Mouse (Mus musculus) hindbrain, postnatal 0 days (tissue): ENCODE data around the gene Spata9. TPM values are rescaled to one million over a fixed set of nuclear protein-coding genes. Genes with fewer than 3 reads are reported as not detected.
A peak's percentile ranks its signal among the peaks of the same experiment; 100 is the strongest.

ENCODE experiments used
- ATAC-seq: fragments of 200-750 bp; cut with Nextera tagmentation; 2 replicates; pipeline ENCODE4 v1.8.0; 2017; ENCODE audit warnings: mild to moderate bottlenecking, moderate TSS enrichment, moderate library complexity
- DNase-seq: peaks from one replicate; pipeline ENCODE4 v3.0.0-alpha.2; 2015; ENCODE audit warnings: low spot score
- H3K27ac ChIP-seq: fragments of 300-500 bp; sonication (generic); 2 replicates; pipeline ENCODE4 v1.5.1; 2014; ENCODE audit warnings: mild to moderate bottlenecking
- H3K27me3 ChIP-seq: fragments of 300-500 bp; sonication (generic); 2 replicates; pipeline ENCODE4 v1.6.1; 2014; ENCODE audit warnings: low read length, mixed read lengths; ENCODE audit not compliant: insufficient read depth
- H3K36me3 ChIP-seq: fragments of 300-500 bp; sonication (generic); 2 replicates; pipeline ENCODE4 v1.6.1; 2014; ENCODE audit warnings: low read length, mixed read lengths; ENCODE audit not compliant: insufficient read depth
- H3K4me1 ChIP-seq: fragments of 300-500 bp; sonication (generic); 2 replicates; pipeline ENCODE4 v1.6.1; 2014; ENCODE audit warnings: antibody characterized with exemption, low read length, mixed read lengths; ENCODE audit not compliant: insufficient read depth
- H3K4me2 ChIP-seq: fragments of 300-500 bp; sonication (generic); 2 replicates; pipeline ENCODE4 v1.6.1; 2014; ENCODE audit warnings: low read depth, mild to moderate bottlenecking, low read length, moderate library complexity, mixed read lengths
- H3K4me3 ChIP-seq: fragments of 300-500 bp; sonication (generic); 2 replicates; pipeline ENCODE4 v1.5.1; 2014; ENCODE audit warnings: low read length
- H3K9ac ChIP-seq: fragments of 300-500 bp; sonication (generic); replicated peaks from 2 replicates; pipeline ENCODE4 v1.6.1; 2014; ENCODE audit warnings: mild to moderate bottlenecking, low read length, moderate library complexity, mixed read lengths
- H3K9me3 ChIP-seq: fragments of 300-500 bp; sonication (generic); 2 replicates; pipeline ENCODE4 v1.6.1; 2016; ENCODE audit warnings: low read length, mixed read lengths
- CTCF ChIP-seq: IDR thresholded peaks from 2 replicates; pipeline ENCODE4 v1.5.1; 2016; ENCODE audit warnings: antibody characterized with exemption, control low read depth, low read depth
- WGBS: fragments of 180-500 bp; shearing (Covaris S2); extraction: QIAGEN DNeasy Blood & Tissue Kit; methylation state at CpG from one replicate; pipeline ENCODE4 v1.1.7; 2014; 5-methylcytosine and 5-hydroxymethylcytosine counted together
- polyA plus RNA-seq: library from polyadenylated mRNA; unstranded; fragments of >200 nt; fragmentation: Nextera tagmentation; extraction: Ambion mirVana; gene quantifications from 2 replicates; pipeline ENCODE4 v1.2.1, GENCODE M21; 2015
- total RNA-seq: library from RNA; depleted of rRNA; stranded (reverse); fragments of >200 nt; gene quantifications from 2 replicates; pipeline ENCODE4 v1.2.3, GENCODE M21; 2014

Spata9 gene
- total and polyA plus RNA-seq, 2 experiments from 2014 or later, result 0.16 to 3.8 TPM

DNA sequence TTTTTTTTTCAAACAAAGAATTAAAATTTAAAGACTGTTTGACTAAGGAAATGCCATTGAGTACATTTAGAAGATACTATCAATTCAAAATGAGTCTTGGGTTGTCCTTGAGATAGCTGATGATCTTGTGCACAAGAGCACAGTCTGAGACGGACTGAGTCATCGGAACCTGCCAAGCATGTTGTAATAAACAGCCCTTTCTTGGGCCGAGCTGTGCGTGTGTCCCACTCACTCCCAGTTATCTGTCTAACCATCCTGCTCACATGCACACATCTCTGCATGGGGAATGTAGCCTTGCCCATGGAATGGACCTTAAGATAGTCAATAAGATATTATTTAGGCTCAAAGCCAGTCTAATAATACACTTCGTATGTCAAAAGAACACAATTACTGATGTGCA, 28.1 kb upstream of the Spata9 start:
- Histone ChIP-seq H3K4me2 (no peak overlapping the region), H3K9me3 (no peaks in the 10 kb centered on the region), H3K4me1 (no peaks in the 10 kb centered on the region; the same call in 1 of the 2 replicates), H3K4me3 (no peak overlapping the region), H3K27me3 (no peaks in the 10 kb centered on the region), H3K9ac (no peak overlapping the region), H3K36me3 (peaks cover 15% of the 10 kb centered on the region; the same call in 1 of the 2 replicates), H3K27ac (no peak overlapping the region)
- WGBS, result 96% methylated on average over 5 of the region's 5 CpGs
- ATAC-seq (no peak), DNase-seq (no peak)
- no peak for TF ChIP-seq CTCF

GRCm38 (mm10) chr13:75940791-75941517, 26.0 kb upstream of the Spata9 start:
- Histone ChIP-seq H3K9me3 (no peaks in the 10 kb centered on the region), H3K4me1 (no peaks in the 10 kb centered on the region; the same call in 1 of the 2 replicates), H3K27ac (no peak overlapping the region), H3K9ac (0 out of 2 replicates have a peak overlapping the region, but pooled peaks have one; percentile 18), H3K27me3 (no peaks in the 10 kb centered on the region), H3K36me3 (peaks cover 15% of the 10 kb centered on the region; the same call in 1 of the 2 replicates), H3K4me2 (peak overlapping the region; percentile 46), H3K4me3 (no peak overlapping the region)
- WGBS, result 81% methylated on average over 2 of the region's 2 CpGs
- ATAC-seq (no peak), DNase-seq (no peak)
- no peak for TF ChIP-seq CTCF

DNA sequence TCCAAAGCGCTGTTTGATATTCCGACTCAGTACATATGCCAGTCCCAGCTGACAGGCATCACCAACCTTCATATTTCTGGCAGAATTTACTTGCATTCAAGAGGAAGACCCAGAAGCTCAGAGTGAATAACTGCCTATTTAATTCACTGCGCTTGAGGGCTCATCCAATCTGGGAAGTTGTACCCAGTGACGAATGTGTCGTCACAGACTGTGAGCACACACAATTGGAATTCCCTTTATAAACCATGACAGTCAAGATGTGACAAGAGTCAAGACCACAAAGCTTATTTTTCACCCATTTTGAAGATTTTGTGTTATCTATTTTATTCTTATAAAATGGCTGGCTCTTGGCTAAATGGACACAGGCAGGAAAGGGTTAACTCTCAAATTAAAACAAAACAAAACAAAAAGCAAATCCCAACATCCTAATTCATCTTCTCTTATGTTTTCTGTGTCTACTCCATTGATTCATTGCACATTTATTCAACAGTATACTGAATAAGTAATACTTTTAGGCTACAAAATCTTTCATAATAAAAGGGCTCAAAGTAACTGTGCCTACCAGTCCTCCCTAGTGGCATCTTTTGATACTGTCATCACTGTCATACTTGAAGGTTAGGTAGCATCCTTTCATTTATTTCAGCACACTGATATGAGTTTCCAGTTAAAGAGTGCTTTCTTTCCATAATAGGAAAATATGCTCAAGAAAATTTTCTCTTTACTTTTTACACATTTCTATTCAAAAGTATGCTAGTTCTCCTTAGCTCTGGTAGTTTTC, 25.2 kb upstream of the Spata9 start:
- Histone ChIP-seq H3K4me2 (peak overlapping the region; percentile 46), H3K9me3 (no peaks in the 10 kb centered on the region), H3K9ac (0 out of 2 replicates have a peak overlapping the region, but pooled peaks have one; percentile 18), H3K27ac (no peak overlapping the region), H3K4me1 (no peaks in the 10 kb centered on the region; the same call in 1 of the 2 replicates), H3K27me3 (no peaks in the 10 kb centered on the region), H3K36me3 (peaks cover 15% of the 10 kb centered on the region; the same call in 1 of the 2 replicates), H3K4me3 (peak overlapping the region; percentile 16; the same call in 1 of the 2 replicates)
- DNase-seq (peak; percentile 14), ATAC-seq (no peak)
- 0 out of 2 replicates have a peak, but pooled peaks have one; percentile 29 for TF ChIP-seq CTCF
- 57% methylated on average over 5 of the region's 5 CpGs for WGBS

- H3K9me3 ChIP-seq, result no peaks in the 10 kb centered on the region
- H3K4me2 ChIP-seq, result peak overlapping the region; percentile 72
- DNase-seq (peak; percentile 58), ATAC-seq (peak; percentile 57)
- H3K9ac ChIP-seq, result peak overlapping the region; percentile 91
- peak; percentile 35; the same call in 1 of the 2 replicates for TF ChIP-seq CTCF
- H3K4me3 ChIP-seq, result peak overlapping the region; percentile 82
- no peaks in the 10 kb centered on the region for H3K27me3 ChIP-seq
- H3K36me3 ChIP-seq, result peaks cover 13% of the 10 kb centered on the region; the same call in 1 of the 2 replicates
- WGBS, result under 1% methylated on average over 6 of the region's 6 CpGs
- H3K4me1 ChIP-seq, result no peaks in the 10 kb centered on the region; the same call in 1 of the 2 replicates
- H3K27ac ChIP-seq, result peak overlapping the region; percentile 97
Observed at GRCm38 (mm10) chr13:75942731-75943130, 24.2 kb upstream of the Spata9 start.

GRCm38 (mm10) chr13:75943189-75944043, 23.5 kb upstream of the Spata9 start, which contains the start of gene Rhobtb3:
TSS of gene Rhobtb3 (minus strand) at chr13:75943925.
- peak within 1 kb of the TSS; percentile 91 for H3K9ac ChIP-seq
- no peaks in the 10 kb centered on the region for H3K9me3 ChIP-seq
- peaks cover 6% of the 10 kb centered on the region; the same call in 1 of the 2 replicates for H3K36me3 ChIP-seq
- no peaks in the 10 kb centered on the region for H3K27me3 ChIP-seq
- DNase-seq (peak; percentile 81), ATAC-seq (peak; percentile 90)
- peak within 1 kb of the TSS; percentile 97 for H3K27ac ChIP-seq
- no peak; the same call in 1 of the 2 replicates for TF ChIP-seq CTCF
- WGBS, result 2% methylated on average over 103 of the region's 110 CpGs
- peak within 1 kb of the TSS; percentile 82 for H3K4me3 ChIP-seq
- no peaks in the 10 kb centered on the region; the same call in 1 of the 2 replicates for H3K4me1 ChIP-seq
- peak within 1 kb of the TSS; percentile 72 for H3K4me2 ChIP-seq
